ENCODE assay signal across 12 mouse cellular contexts in the genomic region with DNA sequence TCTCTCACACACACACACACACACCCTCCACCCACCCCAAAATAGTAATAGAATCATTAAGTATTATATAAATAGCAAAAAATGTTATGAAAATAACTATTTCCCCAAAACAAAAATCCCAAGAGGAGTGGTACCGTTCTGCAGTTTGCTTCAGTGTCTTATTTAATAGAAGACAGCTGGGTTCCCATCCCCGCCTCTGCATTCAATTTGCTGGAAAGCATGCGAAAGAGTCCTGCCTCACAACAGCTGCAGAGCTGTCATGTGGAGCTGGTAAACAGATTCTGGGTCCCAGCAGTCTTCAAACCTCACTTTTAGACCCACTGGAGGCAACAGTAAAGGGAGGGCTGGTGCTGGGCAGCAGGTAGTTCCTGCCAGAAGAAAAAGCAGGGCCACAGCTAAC. TPM values are rescaled to one million over a fixed set of nuclear protein-coding genes. Genes with fewer than 3 reads are reported as not detected.
A peak's percentile ranks its signal among the peaks of the same experiment; 100 is the strongest.
DNase-seq lines count a peak whose midpoint lies in the region; ATAC-seq and TF ChIP-seq lines count a peak whose summit lies in the region.
"Had no signal": no experiment of that assay in that cellular context is flagged by ENCODE, and none has a peak within 500 bp of the region (broad histone marks: within the 10 kb centered on the region; RNA-seq: fewer than 3 reads in every experiment).

No protein-coding gene starts in this region.

- peak; percentile 59 for DNase-seq in embryonic facial prominence, embryonic 11.5 days (ENCODE audit: low spot score)
- no peak for DNase-seq in embryonic facial prominence, embryonic 10.5 days (ENCODE audit: low spot score)
- DNase-seq in lung, embryonic 14.5 days: peak; percentile 27
- no peak for DNase-seq in lung, postnatal 14 days
- DNase-seq: adrenal gland, postnatal 14 days had no signal

- H3K4me1 ChIP-seq in embryonic facial prominence, embryonic 11.5 days (ENCODE audit: control insufficient read depth, insufficient read depth, low read length): no peaks in the 10 kb centered on the region
- peaks cover 12% of the 10 kb centered on the region for H3K4me1 ChIP-seq in embryonic facial prominence, embryonic 10.5 days
- peaks cover 3% of the 10 kb centered on the region for H3K4me1 ChIP-seq in hindbrain, embryonic 16.5 days (ENCODE audit: control insufficient read depth, insufficient read depth, low read depth, low read length)
- peaks cover 3% of the 10 kb centered on the region; the same call in 1 of the 2 replicates for H3K4me1 ChIP-seq in hindbrain, embryonic 12.5 days
- no peaks in the 10 kb centered on the region for H3K4me1 ChIP-seq in lung, embryonic 14.5 days (ENCODE audit: insufficient read depth)
- H3K4me1 ChIP-seq in olfactory bulb, adult 2 months (ENCODE audit: control insufficient read depth, insufficient read depth, low read length): peaks cover 46% of the 10 kb centered on the region
- H3K4me1 ChIP-seq: lung, embryonic 15.5 days had no signal

- H3K4me2 ChIP-seq in embryonic facial prominence, embryonic 11.5 days (ENCODE audit: low read depth, low read length): no peak overlapping the region
- H3K4me2 ChIP-seq in hindbrain, embryonic 16.5 days (ENCODE audit: low read length): no peak overlapping the region
- H3K4me2 ChIP-seq in hindbrain, embryonic 12.5 days (replicated peaks): no peak overlapping the region
- H3K4me2 ChIP-seq in lung, embryonic 14.5 days: no peak overlapping the region
- H3K4me2 ChIP-seq: lung, embryonic 15.5 days; midbrain, embryonic 11.5 days had no signal

- 24% methylated on average over 3 of the region's 3 CpGs for WGBS in embryonic facial prominence, embryonic 11.5 days
- WGBS in embryonic facial prominence, embryonic 10.5 days: 40% methylated on average over 3 of the region's 3 CpGs
- 43% methylated on average over 3 of the region's 3 CpGs for WGBS in hindbrain, embryonic 16.5 days
- WGBS in hindbrain, embryonic 12.5 days: 33% methylated on average over 3 of the region's 3 CpGs
- 49% methylated on average over 3 of the region's 3 CpGs for WGBS in lung, embryonic 14.5 days
- 17% methylated on average over 3 of the region's 3 CpGs for WGBS in olfactory bulb, adult 2 months

- TF ChIP-seq CTCF in lung, embryonic 14.5 days (IDR thresholded peaks at IDR 0.05; ENCODE audit: low read depth): no peak
- no peak for TF ChIP-seq CTCF in olfactory bulb, adult 2 months (IDR thresholded peaks at IDR 0.05; ENCODE audit: insufficient read depth, low read depth, low read length)

- H3K36me3 ChIP-seq in embryonic facial prominence, embryonic 11.5 days (replicated peaks; ENCODE audit: control insufficient read depth, insufficient read depth, low read depth, low read length): no peaks in the 10 kb centered on the region; the same call in 1 of the 2 replicates
- peaks cover 5% of the 10 kb centered on the region; the same call in 1 of the 2 replicates for H3K36me3 ChIP-seq in embryonic facial prominence, embryonic 10.5 days (replicated peaks)
- H3K36me3 ChIP-seq in hindbrain, embryonic 16.5 days (ENCODE audit: control insufficient read depth, insufficient read depth, low read length): 0 out of 2 replicates have a peak, but pooled peaks cover 2% of the 10 kb centered on the region
- H3K36me3 ChIP-seq in hindbrain, embryonic 12.5 days: 0 out of 2 replicates have a peak, but pooled peaks cover 6% of the 10 kb centered on the region
- H3K36me3 ChIP-seq in lung, embryonic 14.5 days (ENCODE audit: insufficient read depth): peaks cover 6% of the 10 kb centered on the region

- no peak for TF ChIP-seq POLR2A in olfactory bulb, adult 2 months (IDR thresholded peaks at IDR 0.05; ENCODE audit: insufficient read depth, low read depth, low read length)

- no peak overlapping the region for H3K9ac ChIP-seq in embryonic facial prominence, embryonic 11.5 days (replicated peaks; ENCODE audit: low read length)
- peak overlapping the region; percentile 19; the same call in 1 of the 2 replicates for H3K9ac ChIP-seq in hindbrain, embryonic 16.5 days (ENCODE audit: low read depth, low read length)
- H3K9ac ChIP-seq in hindbrain, embryonic 12.5 days: no peak overlapping the region
- no peak overlapping the region for H3K9ac ChIP-seq in lung, embryonic 14.5 days
- H3K9ac ChIP-seq: lung, embryonic 15.5 days had no signal

- H3K27me3 ChIP-seq in embryonic facial prominence, embryonic 11.5 days (ENCODE audit: control insufficient read depth, insufficient read depth, low read length): no peaks in the 10 kb centered on the region
- no peaks in the 10 kb centered on the region for H3K27me3 ChIP-seq in embryonic facial prominence, embryonic 10.5 days (replicated peaks; ENCODE audit: low read depth, poor library complexity, severe bottlenecking)
- no peaks in the 10 kb centered on the region for H3K27me3 ChIP-seq in hindbrain, embryonic 16.5 days (replicated peaks; ENCODE audit: control insufficient read depth, insufficient read depth, low read length)
- no peaks in the 10 kb centered on the region for H3K27me3 ChIP-seq in hindbrain, embryonic 12.5 days
- no peaks in the 10 kb centered on the region for H3K27me3 ChIP-seq in lung, embryonic 14.5 days (ENCODE audit: insufficient read depth, low read length)
- H3K27me3 ChIP-seq: lung, embryonic 15.5 days had no signal

- H3K9me3 ChIP-seq in embryonic facial prominence, embryonic 11.5 days (replicated peaks; ENCODE audit: control insufficient read depth, low read length): no peaks in the 10 kb centered on the region
- H3K9me3 ChIP-seq in embryonic facial prominence, embryonic 10.5 days: no peaks in the 10 kb centered on the region
- no peaks in the 10 kb centered on the region for H3K9me3 ChIP-seq in hindbrain, embryonic 16.5 days (ENCODE audit: control insufficient read depth, low read length)
- H3K9me3 ChIP-seq in hindbrain, embryonic 12.5 days (replicated peaks): no peaks in the 10 kb centered on the region
- no peaks in the 10 kb centered on the region for H3K9me3 ChIP-seq in lung, embryonic 14.5 days (ENCODE audit: low read depth, low read length)
- H3K9me3 ChIP-seq: lung, embryonic 15.5 days had no signal

- no peak overlapping the region for H3K27ac ChIP-seq in embryonic facial prominence, embryonic 11.5 days (replicated peaks; ENCODE audit: low read depth, low read length)
- no peak overlapping the region for H3K27ac ChIP-seq in embryonic facial prominence, embryonic 10.5 days (replicated peaks)
- no peak overlapping the region for H3K27ac ChIP-seq in hindbrain, embryonic 16.5 days (ENCODE audit: low read depth, low read length)
- no peak overlapping the region for H3K27ac ChIP-seq in hindbrain, embryonic 12.5 days
- no peak overlapping the region for H3K27ac ChIP-seq in lung, embryonic 14.5 days (ENCODE audit: low read depth)
- H3K27ac ChIP-seq in olfactory bulb, adult 2 months (ENCODE audit: insufficient read depth, low read depth, low read length): peak overlapping the region; percentile 63
- H3K27ac ChIP-seq: lung, embryonic 15.5 days had no signal

- no peak for ATAC-seq in embryonic facial prominence, embryonic 11.5 days (replicated peaks; ENCODE audit: insufficient number of reproducible peaks, low FRiP score, low TSS enrichment, low read depth)
- ATAC-seq in hindbrain, embryonic 16.5 days: no peak
- ATAC-seq in hindbrain, embryonic 12.5 days (ENCODE audit: low FRiP score): no peak
- no peak for ATAC-seq in lung, embryonic 14.5 days (ENCODE audit: insufficient read depth)
- no peak for ATAC-seq in CD4-positive, CD25-positive, alpha-beta regulatory T cell, adult 4 months
- ATAC-seq: intestine, postnatal 0 days had no signal

- H3K4me3 ChIP-seq in embryonic facial prominence, embryonic 11.5 days (ENCODE audit: low read depth, low read length): no peak overlapping the region
- no peak overlapping the region for H3K4me3 ChIP-seq in embryonic facial prominence, embryonic 10.5 days
- H3K4me3 ChIP-seq in hindbrain, embryonic 16.5 days (ENCODE audit: low read length): no peak overlapping the region
- no peak overlapping the region for H3K4me3 ChIP-seq in hindbrain, embryonic 12.5 days
- no peak overlapping the region for H3K4me3 ChIP-seq in lung, embryonic 14.5 days (ENCODE audit: low read depth, low read length)
- no peak overlapping the region for H3K4me3 ChIP-seq in olfactory bulb, adult 2 months (ENCODE audit: insufficient read depth, low read depth, low read length)
- H3K4me3 ChIP-seq: lung, embryonic 15.5 days had no signal

RNA-seq across cellular contexts. Expression of gene Rnf141, which starts 35.3 kb away (rescaled TPM):
- 20.6 and 23.5 TPM in 2 replicates for polyA plus RNA-seq in embryonic facial prominence, embryonic 11.5 days (2014; fragmentation: Nextera tagmentation; extraction: Ambion mirVana)
- 21.5 and 22.3 TPM in 2 replicates for polyA plus RNA-seq in embryonic facial prominence, embryonic 10.5 days (2016; fragmentation: Nextera tagmentation; extraction: Ambion mirVana)
- 39.6 and 48.9 TPM in 2 replicates for polyA plus RNA-seq in hindbrain, embryonic 16.5 days (2015; fragmentation: Nextera tagmentation; extraction: Ambion mirVana)
- polyA plus RNA-seq in hindbrain, embryonic 12.5 days (2016; fragmentation: Nextera tagmentation; extraction: Ambion mirVana): 25.7 and 27.7 TPM in 2 replicates
- polyA plus RNA-seq in lung, embryonic 14.5 days (2014; fragmentation: Nextera tagmentation; extraction: Ambion mirVana): 37.1 and 39.1 TPM in 2 replicates
- not detected in 2 replicates for polyA plus RNA-seq in olfactory bulb, adult 2 months (2012; ENCODE audit: insufficient read depth, insufficient read length, low replicate concordance, missing spikeins)
- 10 to 100 TPM; 13.4 to 16.2 TPM for polyA plus RNA-seq in CD4-positive, CD25-positive, alpha-beta regulatory T cell, adult 4 months (2017; shearing (Covaris generic))

RNA-seq across cellular contexts. Expression of gene Ampd3, which starts 41.0 kb away (rescaled TPM):
- polyA plus RNA-seq in embryonic facial prominence, embryonic 11.5 days (2014; fragmentation: Nextera tagmentation; extraction: Ambion mirVana): 2.0 and 2.5 TPM in 2 replicates
- 1.0 and 1.5 TPM in 2 replicates for polyA plus RNA-seq in embryonic facial prominence, embryonic 10.5 days (2016; fragmentation: Nextera tagmentation; extraction: Ambion mirVana)
- 14.3 and 14.9 TPM in 2 replicates for polyA plus RNA-seq in hindbrain, embryonic 16.5 days (2015; fragmentation: Nextera tagmentation; extraction: Ambion mirVana)
- 4.0 TPM in 2 replicates for polyA plus RNA-seq in hindbrain, embryonic 12.5 days (2016; fragmentation: Nextera tagmentation; extraction: Ambion mirVana)
- polyA plus RNA-seq in lung, embryonic 14.5 days (2014; fragmentation: Nextera tagmentation; extraction: Ambion mirVana): 1.4 and 2.6 TPM in 2 replicates
- not detected in 2 replicates for polyA plus RNA-seq in olfactory bulb, adult 2 months (2012; ENCODE audit: insufficient read depth, insufficient read length, low replicate concordance, missing spikeins)
- polyA plus RNA-seq in CD4-positive, CD25-positive, alpha-beta regulatory T cell, adult 4 months (2017; shearing (Covaris generic)): 1 to 10 TPM; 2.9 to 4.5 TPM

RNA-seq across cellular contexts. Expression of gene Lyve1, which starts 54.1 kb away (rescaled TPM):
- polyA plus RNA-seq in embryonic facial prominence, embryonic 11.5 days (2014; fragmentation: Nextera tagmentation; extraction: Ambion mirVana): 0.41 and 1.2 TPM in 2 replicates
- polyA plus RNA-seq in embryonic facial prominence, embryonic 10.5 days (2016; fragmentation: Nextera tagmentation; extraction: Ambion mirVana): 0.36 and 0.41 TPM in 2 replicates
- 5.6 and 6.6 TPM in 2 replicates for polyA plus RNA-seq in hindbrain, embryonic 16.5 days (2015; fragmentation: Nextera tagmentation; extraction: Ambion mirVana)
- 4.7 and 5.3 TPM in 2 replicates for polyA plus RNA-seq in hindbrain, embryonic 12.5 days (2016; fragmentation: Nextera tagmentation; extraction: Ambion mirVana)
- 33.8 and 37.6 TPM in 2 replicates for polyA plus RNA-seq in lung, embryonic 14.5 days (2014; fragmentation: Nextera tagmentation; extraction: Ambion mirVana)
- not detected in 2 replicates for polyA plus RNA-seq in olfactory bulb, adult 2 months (2012; ENCODE audit: insufficient read depth, insufficient read length, low replicate concordance, missing spikeins)
- polyA plus RNA-seq in CD4-positive, CD25-positive, alpha-beta regulatory T cell, adult 4 months (2017; shearing (Covaris generic)): not detected

Comparison
In these comparisons a context has a peak if more than half of its experiments do, and no peak if none do; other contexts are left out.
1. DNase-seq: peak in embryonic facial prominence, embryonic 11.5 days (single experiment) and lung, embryonic 14.5 days (single experiment); none in embryonic facial prominence, embryonic 10.5 days (single experiment) and lung, postnatal 14 days (single experiment).